Mouse (Mus musculus) forebrain, embryonic 15.5 days (tissue): ENCODE data around the gene Acap2. TPM values are rescaled to one million over a fixed set of nuclear protein-coding genes. Genes with fewer than 3 reads are reported as not detected.

ENCODE experiments used
- ATAC-seq: fragments of 200-750 bp; cut with Nextera tagmentation; replicated peaks from 2 replicates; pipeline ENCODE4 v1.8.0; 2017; ENCODE audit warnings: mild to moderate bottlenecking, moderate TSS enrichment, moderate library complexity
- H3K27ac ChIP-seq: fragments of 300-500 bp; sonication (generic); replicated peaks from 2 replicates; pipeline ENCODE4 v1.5.1; 2015; ENCODE audit warnings: mild to moderate bottlenecking, inconsistent platforms
- H3K27me3 ChIP-seq: fragments of 300-500 bp; sonication (generic); 2 replicates; pipeline ENCODE4 v1.6.1; 2015; ENCODE audit warnings: inconsistent platforms
- H3K36me3 ChIP-seq: fragments of 300-500 bp; sonication (generic); 2 replicates; pipeline ENCODE4 v1.6.1; 2015; ENCODE audit warnings: mild to moderate bottlenecking, inconsistent platforms
- H3K4me1 ChIP-seq: fragments of 300-500 bp; sonication (generic); 2 replicates; pipeline ENCODE4 v1.6.1; 2015; ENCODE audit warnings: inconsistent platforms
- H3K4me2 ChIP-seq: fragments of 300-500 bp; sonication (generic); replicated peaks from 2 replicates; pipeline ENCODE4 v1.6.1; 2015; ENCODE audit warnings: mild to moderate bottlenecking, inconsistent platforms
- H3K4me3 ChIP-seq: fragments of 300-500 bp; sonication (generic); 2 replicates; pipeline ENCODE4 v1.5.1; 2015; ENCODE audit warnings: mild to moderate bottlenecking, inconsistent platforms
- H3K9ac ChIP-seq: fragments of 300-500 bp; sonication (generic); replicated peaks from 2 replicates; pipeline ENCODE4 v1.6.1; 2015; ENCODE audit warnings: mild to moderate bottlenecking, inconsistent platforms
- H3K9me3 ChIP-seq: fragments of 300-500 bp; sonication (generic); 2 replicates; pipeline ENCODE4 v1.6.1; 2016; ENCODE audit warnings: inconsistent platforms
- WGBS: fragments of 180-500 bp; shearing (Covaris S2); methylation state at CpG from one replicate; pipeline ENCODE4 v1.1.7; 2015; ENCODE audit warnings: mixed read lengths; 5-methylcytosine and 5-hydroxymethylcytosine counted together
- polyA plus RNA-seq: library from polyadenylated mRNA; unstranded; fragments of >200 nt; fragmentation: Nextera tagmentation; extraction: Ambion mirVana; gene quantifications from 2 replicates; pipeline ENCODE4 v1.2.1, GENCODE M21; 2015

Acap2 gene
- polyA plus RNA-seq, 1 experiment from 2014 or later, result 14.0 TPM

- no peak overlapping the region for H3K4me3 ChIP-seq
- no peaks in the 10 kb centered on the region for H3K9me3 ChIP-seq
- no peak overlapping the region for H3K9ac ChIP-seq
- H3K27ac ChIP-seq, result 0 out of 2 replicates have a peak overlapping the region, but pooled peaks have one; percentile 11
- no peak for ATAC-seq
- 30% methylated on average over 20 of the region's 20 CpGs for WGBS
- H3K4me1 ChIP-seq, result peaks cover 13% of the 10 kb centered on the region
- H3K27me3 ChIP-seq, result no peaks in the 10 kb centered on the region
- peak overlapping the region; percentile 30 for H3K4me2 ChIP-seq
- H3K36me3 ChIP-seq, result no peaks in the 10 kb centered on the region
These were observed 32.7 kb upstream of the Acap2 start for GRCm38 (mm10) chr16:31233541-31234339.

- no peak for ATAC-seq
- 52% methylated on average over 4 of the region's 4 CpGs for WGBS
- no peak overlapping the region for H3K27ac ChIP-seq
- no peaks in the 10 kb centered on the region for H3K36me3 ChIP-seq
- H3K27me3 ChIP-seq, result no peaks in the 10 kb centered on the region
- H3K4me3 ChIP-seq, result no peak overlapping the region
- H3K4me1 ChIP-seq, result peaks cover 13% of the 10 kb centered on the region
- H3K9me3 ChIP-seq, result no peaks in the 10 kb centered on the region
- H3K9ac ChIP-seq, result no peak overlapping the region
- H3K4me2 ChIP-seq, result peak overlapping the region; percentile 30; the same call in 1 of the 2 replicates
These were observed 32.1 kb upstream of the Acap2 start for GRCm38 (mm10) chr16:31233167-31233498.

- ATAC-seq, result no peak
- Histone ChIP-seq H3K27me3 (no peaks in the 10 kb centered on the region), H3K36me3 (no peaks in the 10 kb centered on the region), H3K27ac (no peak overlapping the region), H3K9me3 (no peaks in the 10 kb centered on the region), H3K4me1 (peaks cover 13% of the 10 kb centered on the region), H3K9ac (no peak overlapping the region), H3K4me2 (no peak overlapping the region), H3K4me3 (no peak overlapping the region)
- WGBS, result 84% methylated on average over 5 of the region's 5 CpGs
These were observed 31.6 kb upstream of the Acap2 start for GRCm38 (mm10) chr16:31232491-31233166.

DNA sequence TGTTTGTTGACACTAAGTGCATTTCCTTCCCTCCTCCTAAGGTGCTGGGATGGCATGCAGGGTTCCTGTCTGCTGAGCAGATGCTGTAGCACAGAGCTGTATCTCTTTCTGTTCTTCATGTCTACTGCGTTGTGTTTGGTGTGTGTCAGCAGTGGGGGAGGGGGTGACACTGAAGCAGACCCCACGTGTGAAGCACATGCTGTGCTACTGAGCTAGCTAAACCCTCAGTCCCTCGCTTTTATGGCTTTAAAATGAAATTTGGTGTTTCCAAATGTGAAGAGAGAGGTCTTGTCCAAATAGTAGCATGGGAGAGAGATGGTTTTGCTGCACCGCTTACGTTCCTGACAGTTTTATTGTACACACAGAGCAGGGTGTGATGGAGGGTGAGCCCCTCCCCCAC is 30.5 kb upstream of the Acap2 start:
- no peak for ATAC-seq

GRCm38 (mm10) chr16:31227746-31228145 is 26.7 kb upstream of the Acap2 start:
- H3K36me3 ChIP-seq, result no peaks in the 10 kb centered on the region
- no peak overlapping the region for H3K9ac ChIP-seq
- 83% methylated on average over 1 of the region's 1 CpGs for WGBS
- no peaks in the 10 kb centered on the region for H3K27me3 ChIP-seq
- no peak for ATAC-seq
- H3K4me1 ChIP-seq, result no peaks in the 10 kb centered on the region
- H3K27ac ChIP-seq, result no peak overlapping the region
- H3K9me3 ChIP-seq, result no peaks in the 10 kb centered on the region
- H3K4me3 ChIP-seq, result no peak overlapping the region
- no peak overlapping the region for H3K4me2 ChIP-seq

More for the DNA sequence above, 30.5 kb upstream of the Acap2 start:
- Histone ChIP-seq H3K4me2 (no peak overlapping the region), H3K9ac (no peak overlapping the region), H3K27me3 (no peaks in the 10 kb centered on the region), H3K4me3 (no peak overlapping the region), H3K9me3 (no peaks in the 10 kb centered on the region), H3K36me3 (no peaks in the 10 kb centered on the region), H3K4me1 (peaks cover 13% of the 10 kb centered on the region), H3K27ac (no peak overlapping the region)
- 80% methylated on average over 5 of the region's 5 CpGs for WGBS

- Histone ChIP-seq H3K36me3 (no peaks in the 10 kb centered on the region), H3K9ac (no peak overlapping the region), H3K27ac (no peak overlapping the region), H3K4me2 (no peak overlapping the region), H3K27me3 (no peaks in the 10 kb centered on the region), H3K4me1 (0 out of 2 replicates have a peak, but pooled peaks cover 4% of the 10 kb centered on the region), H3K9me3 (no peaks in the 10 kb centered on the region), H3K4me3 (no peak overlapping the region)
- 94% methylated on average over 4 of the region's 4 CpGs for WGBS
- no peak for ATAC-seq
These were observed 14.2 kb upstream of the Acap2 start for GRCm38 (mm10) chr16:31215271-31215670.

GRCm38 (mm10) chr16:31213463-31213862 is 12.4 kb upstream of the Acap2 start:
- WGBS, result 87% methylated on average over 6 of the region's 6 CpGs
- Histone ChIP-seq H3K4me1 (0 out of 2 replicates have a peak, but pooled peaks cover 4% of the 10 kb centered on the region), H3K9me3 (no peaks in the 10 kb centered on the region), H3K27me3 (no peaks in the 10 kb centered on the region), H3K9ac (no peak overlapping the region), H3K27ac (no peak overlapping the region), H3K4me2 (no peak overlapping the region), H3K4me3 (no peak overlapping the region), H3K36me3 (no peaks in the 10 kb centered on the region)
- no peak for ATAC-seq

DNA sequence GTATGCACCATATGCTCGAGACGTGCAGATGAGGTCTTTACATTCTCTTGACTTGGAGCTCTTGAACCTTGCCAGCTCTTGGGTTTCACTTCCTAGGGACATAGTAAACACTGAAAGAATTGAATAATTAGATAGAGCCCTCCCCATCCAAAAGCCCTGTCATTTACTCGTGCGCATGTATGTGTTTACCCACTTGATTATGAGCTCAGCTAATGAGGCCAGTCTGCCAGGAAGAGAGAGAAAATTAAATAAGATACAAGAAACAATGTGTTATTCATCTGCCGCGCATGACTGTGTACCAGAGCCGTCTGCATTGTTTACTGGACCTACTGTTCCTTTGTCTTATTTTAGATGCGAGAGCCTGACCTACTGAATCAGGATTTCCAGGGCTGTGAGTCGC is 10.5 kb upstream of the Acap2 start:
- Histone ChIP-seq H3K9me3 (no peaks in the 10 kb centered on the region), H3K36me3 (no peaks in the 10 kb centered on the region), H3K4me1 (0 out of 2 replicates have a peak, but pooled peaks cover 4% of the 10 kb centered on the region), H3K27ac (no peak overlapping the region), H3K9ac (no peak overlapping the region), H3K27me3 (no peaks in the 10 kb centered on the region), H3K4me3 (no peak overlapping the region), H3K4me2 (no peak overlapping the region)
- no peak for ATAC-seq
- 37% methylated on average over 9 of the region's 9 CpGs for WGBS

DNA sequence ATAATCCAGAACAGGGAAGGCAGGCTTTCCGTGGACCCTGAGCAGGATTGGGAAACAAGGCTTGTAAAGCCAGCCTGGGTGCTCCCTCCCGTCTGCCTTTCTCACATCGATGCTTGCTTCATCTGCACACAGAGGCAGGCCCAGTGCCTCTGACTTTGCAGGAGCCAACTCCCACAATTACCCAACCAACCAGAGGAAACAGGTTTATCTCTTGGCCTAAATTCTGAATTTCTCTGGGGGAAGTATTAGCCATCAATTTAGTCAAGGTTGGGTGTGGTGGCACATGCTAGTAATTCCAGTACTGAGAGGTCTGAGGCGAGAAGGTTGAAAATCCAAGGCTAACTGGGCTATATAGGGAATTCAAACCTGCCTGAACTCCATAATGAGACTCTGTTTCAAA is 9.4 kb upstream of the Acap2 start:
- no peak for ATAC-seq

DNA sequence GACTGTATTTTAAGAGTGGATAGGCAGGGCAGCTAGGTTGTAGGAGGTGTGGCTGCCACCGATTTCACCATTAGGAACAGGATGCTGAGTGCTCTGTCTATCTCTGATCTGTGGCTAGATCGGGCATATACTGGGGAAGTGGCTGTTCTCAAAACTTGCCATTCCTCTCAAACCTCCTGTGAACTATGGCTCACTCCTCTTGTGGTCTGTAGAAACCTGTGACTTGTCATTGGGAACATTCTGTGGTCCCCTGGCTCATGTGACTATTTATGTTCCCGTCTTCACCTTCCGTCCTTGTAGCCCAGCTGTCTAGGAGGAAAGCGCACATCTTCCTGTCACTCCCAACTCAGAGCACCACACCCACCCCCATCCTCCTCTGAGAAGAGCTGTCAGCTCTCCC is 8.9 kb upstream of the Acap2 start:
- H3K27ac ChIP-seq, result no peak overlapping the region
- no peak overlapping the region for H3K9ac ChIP-seq
- ATAC-seq, result no peak
- WGBS, result 78% methylated on average over 5 of the region's 5 CpGs
- no peaks in the 10 kb centered on the region for H3K36me3 ChIP-seq
- no peak overlapping the region for H3K4me2 ChIP-seq
- no peaks in the 10 kb centered on the region for H3K27me3 ChIP-seq
- H3K9me3 ChIP-seq, result no peaks in the 10 kb centered on the region
- H3K4me1 ChIP-seq, result 0 out of 2 replicates have a peak, but pooled peaks cover 4% of the 10 kb centered on the region
- H3K4me3 ChIP-seq, result no peak overlapping the region

More for the DNA sequence above, 9.4 kb upstream of the Acap2 start:
- Histone ChIP-seq H3K27me3 (no peaks in the 10 kb centered on the region), H3K36me3 (no peaks in the 10 kb centered on the region), H3K4me3 (no peak overlapping the region), H3K9ac (no peak overlapping the region), H3K27ac (no peak overlapping the region), H3K9me3 (no peaks in the 10 kb centered on the region), H3K4me1 (0 out of 2 replicates have a peak, but pooled peaks cover 4% of the 10 kb centered on the region), H3K4me2 (no peak overlapping the region)
- WGBS, result 74% methylated on average over 4 of the region's 4 CpGs

- Histone ChIP-seq H3K27ac (no peak overlapping the region), H3K36me3 (no peaks in the 10 kb centered on the region), H3K9me3 (no peaks in the 10 kb centered on the region), H3K9ac (no peak overlapping the region), H3K27me3 (no peaks in the 10 kb centered on the region), H3K4me2 (no peak overlapping the region), H3K4me1 (peaks cover 5% of the 10 kb centered on the region), H3K4me3 (no peak overlapping the region)
- WGBS, result 87% methylated on average over 7 of the region's 7 CpGs
- ATAC-seq, result no peak
These were observed 4.7 kb upstream of the Acap2 start for GRCm38 (mm10) chr16:31205726-31206125.

GRCm38 (mm10) chr16:31205187-31205586 is 4.1 kb upstream of the Acap2 start:
- H3K4me1 ChIP-seq, result peaks cover 5% of the 10 kb centered on the region
- no peaks in the 10 kb centered on the region for H3K27me3 ChIP-seq
- WGBS, result 93% methylated on average over 8 of the region's 8 CpGs
- no peak overlapping the region for H3K27ac ChIP-seq
- no peaks in the 10 kb centered on the region for H3K36me3 ChIP-seq
- ATAC-seq, result no peak
- H3K4me3 ChIP-seq, result no peak overlapping the region
- no peak overlapping the region for H3K4me2 ChIP-seq
- no peaks in the 10 kb centered on the region for H3K9me3 ChIP-seq
- H3K9ac ChIP-seq, result no peak overlapping the region
